In the genomic region with DNA sequence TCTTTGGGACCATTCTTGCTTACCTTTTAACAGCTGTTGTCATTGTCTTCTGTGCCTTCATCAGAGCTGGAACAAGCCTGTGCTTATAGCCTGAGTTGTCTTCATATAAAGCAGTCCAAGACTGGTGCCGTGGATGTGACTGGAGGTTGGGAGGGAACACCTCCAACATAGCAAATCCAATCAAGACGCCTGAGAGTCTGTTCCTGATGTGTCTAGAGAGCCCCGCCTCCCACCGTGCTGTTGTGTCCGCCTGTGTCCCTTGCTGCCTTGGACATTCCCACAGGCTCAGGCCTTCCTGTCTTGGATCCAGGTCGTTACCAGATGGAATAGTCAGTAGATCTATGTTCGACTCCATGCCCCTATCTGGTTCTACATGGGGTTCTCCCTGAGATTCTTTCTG, we compare ENCODE assay signal across 15 mouse cellular contexts. TPM values are rescaled to one million over a fixed set of nuclear protein-coding genes. Genes with fewer than 3 reads are reported as not detected.
A peak's percentile ranks its signal among the peaks of the same experiment; 100 is the strongest.
DNase-seq lines count a peak whose midpoint lies in the region; ATAC-seq and TF ChIP-seq lines count a peak whose summit lies in the region.
"Had no signal": no experiment of that assay in that cellular context is flagged by ENCODE, and none has a peak within 500 bp of the region (broad histone marks: within the 10 kb centered on the region; RNA-seq: fewer than 3 reads in every experiment).

No protein-coding gene starts in this region.

- TF ChIP-seq POLR2A in kidney, adult 2 months (IDR thresholded peaks at IDR 0.05; ENCODE audit: low read depth, low read length) = no peak
- no peak for TF ChIP-seq POLR2A in myocyte (IDR thresholded peaks at IDR 0.05; ENCODE audit: insufficient read length, low read depth)

- ATAC-seq in heart, embryonic 12.5 days (ENCODE audit: insufficient number of reproducible peaks, low FRiP score) = no peak
- no peak for ATAC-seq in heart, embryonic 11.5 days (replicated peaks; ENCODE audit: insufficient number of reproducible peaks, low FRiP score, low TSS enrichment)
- ATAC-seq: forebrain, embryonic 15.5 days; hindbrain, postnatal 0 days had no signal

- peaks cover 54% of the 10 kb centered on the region for H3K4me1 ChIP-seq in heart, embryonic 12.5 days (replicated peaks)
- H3K4me1 ChIP-seq in heart, embryonic 11.5 days (ENCODE audit: control insufficient read depth, insufficient read depth, low read length) = peaks cover 33% of the 10 kb centered on the region
- peaks cover 5% of the 10 kb centered on the region; the same call in 1 of the 2 replicates for H3K4me1 ChIP-seq in kidney, adult 2 months (ENCODE audit: control insufficient read depth, insufficient read depth, low read length)
- H3K4me1 ChIP-seq: embryonic facial prominence, embryonic 12.5 days had no signal

- H3K9ac ChIP-seq in heart, embryonic 12.5 days = no peak overlapping the region
- H3K9ac ChIP-seq in heart, embryonic 11.5 days (ENCODE audit: low read depth, low read length) = no peak overlapping the region
- H3K9ac ChIP-seq: embryonic facial prominence, embryonic 12.5 days; forebrain, embryonic 15.5 days had no signal

- H3K4me2 ChIP-seq in heart, embryonic 12.5 days = no peak overlapping the region
- no peak overlapping the region for H3K4me2 ChIP-seq in heart, embryonic 11.5 days
- H3K4me2 ChIP-seq in myocyte (ENCODE audit: low read depth) = peak overlapping the region; percentile 19
- H3K4me2 ChIP-seq: embryonic facial prominence, embryonic 12.5 days; forebrain, embryonic 15.5 days had no signal

- H3K4me3 ChIP-seq in gastrocnemius, adult 2 months = peak overlapping the region; percentile 15; the same call in 1 of the 2 replicates
- no peak overlapping the region for H3K4me3 ChIP-seq in heart, embryonic 12.5 days
- no peak overlapping the region for H3K4me3 ChIP-seq in heart, embryonic 11.5 days (ENCODE audit: low read depth, low read length)
- no peak overlapping the region for H3K4me3 ChIP-seq in kidney, adult 2 months (ENCODE audit: insufficient read depth, low read depth, low read length)
- H3K4me3 ChIP-seq in myocyte = no peak overlapping the region
- H3K4me3 ChIP-seq: embryonic facial prominence, embryonic 12.5 days; forebrain, embryonic 15.5 days had no signal

- H3ac ChIP-seq in myocyte (ENCODE audit: control insufficient read depth, insufficient read length) = no peak overlapping the region

- intact Hi-C loops in gastrocnemius, adult 2 months (cut with DNase I) = no loop called here

- H3K36me3 ChIP-seq in heart, embryonic 12.5 days = peaks cover 26% of the 10 kb centered on the region
- H3K36me3 ChIP-seq in heart, embryonic 11.5 days (ENCODE audit: control insufficient read depth, insufficient read depth, low read length) = peaks cover 2% of the 10 kb centered on the region; the same call in 1 of the 2 replicates
- no peaks in the 10 kb centered on the region for H3K36me3 ChIP-seq in kidney, adult 2 months (ENCODE audit: control insufficient read depth, insufficient read depth, low read length)
- no peaks in the 10 kb centered on the region for H3K36me3 ChIP-seq in myocyte (ENCODE audit: control insufficient read depth, insufficient read depth)
- H3K36me3 ChIP-seq: forebrain, embryonic 15.5 days had no signal

- H3K79me2 ChIP-seq in myocyte (ENCODE audit: control insufficient read depth, insufficient read depth) = peaks cover 88% of the 10 kb centered on the region

- DNase-seq in gastrocnemius, adult 2 months = no peak
- no peak for DNase-seq in gastrocnemius, adult 8-10 months (ENCODE audit: low spot score in 2 of 2)
- no peak for DNase-seq in kidney, adult 2 months
- no peak for DNase-seq in kidney, adult 9 months
- DNase-seq: cerebellum, adult 11-12 months; cerebellum, adult 9-10 months; cerebellum, postnatal 25 days; gastrocnemius, postnatal 25 days; kidney, adult 11 months had no signal

- no peak for TF ChIP-seq CTCF in gastrocnemius, adult 2 months (IDR thresholded peaks at IDR 0.05)
- TF ChIP-seq CTCF in kidney, adult 2 months (conservative IDR thresholded peaks at IDR 0.05; ENCODE audit: insufficient read depth, insufficient read length, low read depth, low read length) = no peak

- peak overlapping the region; percentile 77 for H3K27ac ChIP-seq in gastrocnemius, adult 2 months
- H3K27ac ChIP-seq in heart, embryonic 12.5 days (ENCODE audit: poor library complexity, severe bottlenecking) = 0 out of 2 replicates have a peak overlapping the region, but pooled peaks have one; percentile 13
- no peak overlapping the region for H3K27ac ChIP-seq in heart, embryonic 11.5 days (ENCODE audit: low read depth, low read length)
- H3K27ac ChIP-seq in kidney, adult 2 months (ENCODE audit: insufficient read depth, low read depth, low read length) = 0 out of 2 replicates have a peak overlapping the region, but pooled peaks have one; percentile 14
- H3K27ac ChIP-seq: embryonic facial prominence, embryonic 12.5 days; forebrain, embryonic 15.5 days; hindbrain, postnatal 0 days had no signal

- no peaks in the 10 kb centered on the region for H3K27me3 ChIP-seq in heart, embryonic 12.5 days (replicated peaks)
- H3K27me3 ChIP-seq in heart, embryonic 11.5 days (ENCODE audit: control insufficient read depth, insufficient read depth, low read length) = no peaks in the 10 kb centered on the region
- H3K27me3 ChIP-seq in kidney, adult 2 months (replicated peaks; ENCODE audit: control insufficient read depth, insufficient read depth, low read length) = no peaks in the 10 kb centered on the region
- no peaks in the 10 kb centered on the region for H3K27me3 ChIP-seq in myocyte (ENCODE audit: control insufficient read depth, insufficient read depth, insufficient read length)
- H3K27me3 ChIP-seq: embryonic facial prominence, embryonic 12.5 days; forebrain, embryonic 15.5 days had no signal

- WGBS in heart, embryonic 12.5 days = 81% methylated on average over 7 of the region's 7 CpGs
- 87% methylated on average over 7 of the region's 7 CpGs for WGBS in heart, embryonic 11.5 days (ENCODE audit: insufficient replicate concordance)
- 71% methylated on average over 7 of the region's 7 CpGs for WGBS in kidney, adult 2 months

- H3K9me3 ChIP-seq in heart, embryonic 12.5 days (replicated peaks) = no peaks in the 10 kb centered on the region
- H3K9me3 ChIP-seq in heart, embryonic 11.5 days (replicated peaks; ENCODE audit: control insufficient read depth, low read length) = no peaks in the 10 kb centered on the region
- H3K9me3 ChIP-seq: embryonic facial prominence, embryonic 12.5 days; forebrain, embryonic 15.5 days had no signal

TF ChIP-seq in myocyte, 11 proteins besides CTCF, POLR2A, EP300 and RAD21:
- TF ChIP-seq TCF3 (IDR thresholded peaks at IDR 0.05; ENCODE audit: insufficient read length, low read depth) = no peak
- no peak for TF ChIP-seq SRF (IDR thresholded peaks at IDR 0.05; ENCODE audit: control insufficient read depth, insufficient read length, low read depth)
- TF ChIP-seq CEBPB (IDR thresholded peaks at IDR 0.05; ENCODE audit: insufficient read depth, poor library complexity, severe bottlenecking) = no peak

RNA-seq across cellular contexts. Expression of a gene that starts 14.7 kb away (rescaled TPM):
- 10 to 100 TPM; 26.0 to 28.5 TPM for total RNA-seq in gastrocnemius, adult 2 months (2021)
- 10 to 100 TPM; 21.6 to 26.7 (median 24.6) TPM for total RNA-seq in gastrocnemius, adult 8-10 months (2022)
- 53.5 and 54.0 TPM in 2 replicates for polyA plus RNA-seq in heart, embryonic 12.5 days (2016; fragmentation: Nextera tagmentation; extraction: Ambion mirVana)
- 34.0 and 42.8 TPM in 2 replicates for polyA plus RNA-seq in heart, embryonic 11.5 days (2014; fragmentation: Nextera tagmentation; extraction: Ambion mirVana)
- 17.0 and 17.6 TPM in 2 replicates for polyA plus RNA-seq in kidney, adult 2 months (2012; rRNA removed)
- polyA plus RNA-seq in myocyte (2012; fragmentation: generic; extraction: Trizol) = 94.9 TPM

RNA-seq across cellular contexts. Expression of a gene that starts 36.0 kb away (rescaled TPM):
- 1 to 10 TPM in 1 of 2 experiments, under 1 TPM in 1; 0.97 to 1.1 TPM for total RNA-seq in gastrocnemius, adult 2 months (2021)
- 1 to 10 TPM in 2 of 4 experiments, under 1 TPM in 2; 0.34 to 1.5 (median 0.98) TPM for total RNA-seq in gastrocnemius, adult 8-10 months (2022)
- 0.13 and 0.15 TPM in 2 replicates for polyA plus RNA-seq in heart, embryonic 12.5 days (2016; fragmentation: Nextera tagmentation; extraction: Ambion mirVana)
- 0.10 and 0.64 TPM in 2 replicates for polyA plus RNA-seq in heart, embryonic 11.5 days (2014; fragmentation: Nextera tagmentation; extraction: Ambion mirVana)
- 6.2 and 6.3 TPM in 2 replicates for polyA plus RNA-seq in kidney, adult 2 months (2012; rRNA removed)
- 15.5 TPM for polyA plus RNA-seq in myocyte (2012; fragmentation: generic; extraction: Trizol)
